ENCODE assay signal across 23 mouse cellular contexts in the genomic region with DNA sequence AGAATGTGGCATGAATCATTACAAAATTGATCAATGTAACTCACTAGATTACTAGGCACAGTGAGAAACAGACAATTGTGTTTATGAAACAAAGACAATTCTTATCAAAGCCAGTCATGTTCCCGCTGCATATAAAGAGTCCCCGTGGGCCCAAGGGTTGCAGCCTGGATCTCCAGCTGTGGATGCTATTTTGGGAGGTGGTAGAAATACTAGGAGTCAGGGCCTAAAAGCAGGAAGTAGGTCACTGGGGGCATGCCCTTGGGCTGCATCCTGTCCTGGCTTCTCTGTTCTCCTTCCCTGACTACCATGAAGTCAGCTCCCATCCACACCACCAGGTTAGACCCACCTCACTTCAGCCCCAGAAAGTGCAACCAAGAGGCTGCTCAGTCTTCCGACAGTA. TPM values are rescaled to one million over a fixed set of nuclear protein-coding genes. Genes with fewer than 3 reads are reported as not detected.
A peak's percentile ranks its signal among the peaks of the same experiment; 100 is the strongest.
DNase-seq lines count a peak whose midpoint lies in the region; ATAC-seq lines count a peak whose summit lies in the region.
"Had no signal": no experiment of that assay in that cellular context is flagged by ENCODE, and none has a peak within 500 bp of the region (broad histone marks: within the 10 kb centered on the region; RNA-seq: fewer than 3 reads in every experiment).

No protein-coding gene starts in this region.

- H3K27ac ChIP-seq in hindbrain, embryonic 15.5 days (replicated peaks): peak overlapping the region; percentile 67; the same call in 1 of the 2 replicates
- no peak overlapping the region for H3K27ac ChIP-seq in hindbrain, embryonic 10.5 days
- 0 out of 2 replicates have a peak overlapping the region, but pooled peaks have one; percentile 32 for H3K27ac ChIP-seq in midbrain, embryonic 15.5 days
- no peak overlapping the region for H3K27ac ChIP-seq in midbrain, embryonic 14.5 days (replicated peaks; ENCODE audit: low read depth, low read length)
- H3K27ac ChIP-seq: forebrain, embryonic 12.5 days; intestine, embryonic 15.5 days; macrophage; stomach, postnatal 0 days had no signal

- peak; percentile 56 for DNase-seq in gastrocnemius, adult 18-20 months (ENCODE audit: low spot score)
- DNase-seq in gastrocnemius, postnatal 10 days: no peak
- no peak for DNase-seq in hindbrain, embryonic 10.5 days (ENCODE audit: low spot score)
- no peak for DNase-seq in midbrain, embryonic 14.5 days
- peak; percentile 35 to 47 for DNase-seq in heart, postnatal 10 days
- DNase-seq in urinary bladder, adult 18-20 months (ENCODE audit: low spot score in 2 of 2): no peak
- DNase-seq: adrenal gland, postnatal 10 days; cerebellum, adult 9-11 months; kidney, adult 9 months; kidney, postnatal 25 days; liver, embryonic 13.5 days; lung, embryonic 14.5 days had no signal

- intact Hi-C loops in heart, postnatal 10 days (cut with DNase I): no loop called here

- H3K4me3 ChIP-seq in hindbrain, embryonic 15.5 days: no peak overlapping the region
- H3K4me3 ChIP-seq in hindbrain, embryonic 10.5 days: no peak overlapping the region
- no peak overlapping the region for H3K4me3 ChIP-seq in midbrain, embryonic 15.5 days
- no peak overlapping the region for H3K4me3 ChIP-seq in midbrain, embryonic 14.5 days (replicated peaks; ENCODE audit: low read depth, low read length)
- H3K4me3 ChIP-seq: forebrain, embryonic 12.5 days; heart, embryonic 13.5 days; intestine, embryonic 15.5 days; liver, embryonic 13.5 days; midbrain, embryonic 12.5 days; myocyte had no signal

- 0 out of 2 replicates have a peak, but pooled peaks cover 7% of the 10 kb centered on the region for H3K4me1 ChIP-seq in hindbrain, embryonic 15.5 days (replicated peaks)
- H3K4me1 ChIP-seq in hindbrain, embryonic 10.5 days (replicated peaks): peaks cover 23% of the 10 kb centered on the region
- 0 out of 2 replicates have a peak, but pooled peaks cover 4% of the 10 kb centered on the region for H3K4me1 ChIP-seq in midbrain, embryonic 15.5 days
- peaks cover 3% of the 10 kb centered on the region; the same call in 1 of the 2 replicates for H3K4me1 ChIP-seq in midbrain, embryonic 14.5 days (ENCODE audit: control insufficient read depth, insufficient read depth, low read length)
- H3K4me1 ChIP-seq: intestine, embryonic 15.5 days had no signal

- H3K9me3 ChIP-seq in hindbrain, embryonic 15.5 days: no peaks in the 10 kb centered on the region
- H3K9me3 ChIP-seq in hindbrain, embryonic 10.5 days: no peaks in the 10 kb centered on the region
- no peaks in the 10 kb centered on the region for H3K9me3 ChIP-seq in midbrain, embryonic 15.5 days
- H3K9me3 ChIP-seq in midbrain, embryonic 14.5 days (ENCODE audit: control insufficient read depth, low read length): no peaks in the 10 kb centered on the region
- H3K9me3 ChIP-seq: forebrain, embryonic 12.5 days; heart, embryonic 13.5 days; intestine, embryonic 15.5 days; liver, embryonic 13.5 days; midbrain, embryonic 12.5 days had no signal

- H3K9ac ChIP-seq in hindbrain, embryonic 15.5 days: no peak overlapping the region
- H3K9ac ChIP-seq in midbrain, embryonic 15.5 days: no peak overlapping the region
- H3K9ac ChIP-seq in midbrain, embryonic 14.5 days (replicated peaks; ENCODE audit: low read length): no peak overlapping the region
- H3K9ac ChIP-seq: forebrain, embryonic 12.5 days; intestine, embryonic 15.5 days; liver, embryonic 13.5 days; lung, embryonic 14.5 days; midbrain, embryonic 12.5 days had no signal

- H3K36me3 ChIP-seq in hindbrain, embryonic 15.5 days: no peaks in the 10 kb centered on the region
- H3K36me3 ChIP-seq in hindbrain, embryonic 10.5 days: no peaks in the 10 kb centered on the region
- H3K36me3 ChIP-seq in midbrain, embryonic 15.5 days (replicated peaks): no peaks in the 10 kb centered on the region
- no peaks in the 10 kb centered on the region for H3K36me3 ChIP-seq in midbrain, embryonic 14.5 days (ENCODE audit: control insufficient read depth, insufficient read depth, low read length)
- H3K36me3 ChIP-seq: forebrain, embryonic 12.5 days; heart, embryonic 13.5 days; intestine, embryonic 15.5 days; liver, embryonic 13.5 days; midbrain, embryonic 12.5 days had no signal

- 55% methylated on average over 3 of the region's 3 CpGs for WGBS in hindbrain, embryonic 15.5 days
- WGBS in hindbrain, embryonic 10.5 days: 64% methylated on average over 3 of the region's 3 CpGs
- 65% methylated on average over 3 of the region's 3 CpGs for WGBS in midbrain, embryonic 15.5 days
- 61% methylated on average over 3 of the region's 3 CpGs for WGBS in midbrain, embryonic 14.5 days

- H3K27me3 ChIP-seq in hindbrain, embryonic 15.5 days: no peaks in the 10 kb centered on the region
- no peaks in the 10 kb centered on the region for H3K27me3 ChIP-seq in hindbrain, embryonic 10.5 days (ENCODE audit: insufficient read depth, poor library complexity, severe bottlenecking)
- no peaks in the 10 kb centered on the region for H3K27me3 ChIP-seq in midbrain, embryonic 15.5 days (replicated peaks)
- H3K27me3 ChIP-seq in midbrain, embryonic 14.5 days (ENCODE audit: control insufficient read depth, insufficient read depth, low read length): no peaks in the 10 kb centered on the region
- H3K27me3 ChIP-seq: forebrain, embryonic 12.5 days; heart, embryonic 13.5 days; intestine, embryonic 15.5 days; liver, embryonic 13.5 days; midbrain, embryonic 12.5 days; Patski had no signal

- H3K4me2 ChIP-seq in hindbrain, embryonic 15.5 days: no peak overlapping the region
- H3K4me2 ChIP-seq in midbrain, embryonic 15.5 days: no peak overlapping the region
- no peak overlapping the region for H3K4me2 ChIP-seq in midbrain, embryonic 14.5 days (ENCODE audit: low read length)
- H3K4me2 ChIP-seq: forebrain, embryonic 12.5 days; heart, embryonic 13.5 days; intestine, embryonic 15.5 days; liver, embryonic 13.5 days; lung, embryonic 14.5 days; midbrain, embryonic 12.5 days had no signal

- no peak for ATAC-seq in hindbrain, embryonic 15.5 days (ENCODE audit: low FRiP score, low read depth)
- ATAC-seq in midbrain, embryonic 15.5 days (replicated peaks): no peak
- ATAC-seq in midbrain, embryonic 14.5 days (ENCODE audit: low FRiP score, low TSS enrichment): no peak
- ATAC-seq: CD4-positive, CD25-positive, alpha-beta regulatory T cell, adult 4 months; intestine, embryonic 15.5 days; Patski had no signal

RNA-seq across cellular contexts. Expression of gene Aldh1l1, which starts 10.0 kb away (rescaled TPM):
- 1 to 10 TPM; 3.5 to 4.2 TPM for total RNA-seq in gastrocnemius, adult 18-20 months (2021)
- total RNA-seq in gastrocnemius, postnatal 10 days (2021): 1 to 10 TPM; 3.3 to 3.7 TPM
- 65.8 and 81.7 TPM in 2 replicates for polyA plus RNA-seq in hindbrain, embryonic 15.5 days (2015; fragmentation: Nextera tagmentation; extraction: Ambion mirVana)
- 1.7 and 2.9 TPM in 2 replicates for polyA plus RNA-seq in hindbrain, embryonic 10.5 days (2016; fragmentation: Nextera tagmentation; extraction: Ambion mirVana)
- polyA plus RNA-seq in midbrain, embryonic 15.5 days (2015; fragmentation: Nextera tagmentation; extraction: Ambion mirVana): 49.9 and 58.7 TPM in 2 replicates
- 44.5 and 51.9 TPM in 2 replicates for polyA plus RNA-seq in midbrain, embryonic 14.5 days (2014; fragmentation: Nextera tagmentation; extraction: Ambion mirVana)
- 1 to 10 TPM; 1.0 to 2.2 TPM for total RNA-seq in heart, postnatal 10 days (2021)

RNA-seq across cellular contexts. Expression of gene Klf15, which starts 33.8 kb away (rescaled TPM):
- 10 to 100 TPM; 33.8 to 73.0 TPM for total RNA-seq in gastrocnemius, adult 18-20 months (2021)
- total RNA-seq in gastrocnemius, postnatal 10 days (2021): 10 to 100 TPM in 1 of 2 experiments, 1 to 10 TPM in 1; 8.6 to 17.2 TPM
- polyA plus RNA-seq in hindbrain, embryonic 15.5 days (2015; fragmentation: Nextera tagmentation; extraction: Ambion mirVana): 17.3 and 20.0 TPM in 2 replicates
- 4.1 and 4.9 TPM in 2 replicates for polyA plus RNA-seq in hindbrain, embryonic 10.5 days (2016; fragmentation: Nextera tagmentation; extraction: Ambion mirVana)
- polyA plus RNA-seq in midbrain, embryonic 15.5 days (2015; fragmentation: Nextera tagmentation; extraction: Ambion mirVana): 13.6 and 15.5 TPM in 2 replicates
- polyA plus RNA-seq in midbrain, embryonic 14.5 days (2014; fragmentation: Nextera tagmentation; extraction: Ambion mirVana): 13.9 and 14.2 TPM in 2 replicates
- 10 to 100 TPM; 15.6 to 38.7 TPM for total RNA-seq in heart, postnatal 10 days (2021)
- polyA plus RNA-seq: CD4-positive, CD25-positive, alpha-beta regulatory T cell, adult 4 months had no signal

Comparison
In these comparisons a context has a peak if more than half of its experiments do, and no peak if none do; other contexts are left out.
1. DNase-seq: peak in gastrocnemius, adult 18-20 months (single experiment) and heart, postnatal 10 days (2 of 2); none in gastrocnemius, postnatal 10 days (single experiment), hindbrain, embryonic 10.5 days (single experiment), midbrain, embryonic 14.5 days (single experiment) and urinary bladder, adult 18-20 months (0 of 2).
2. H3K27ac ChIP-seq: peak in hindbrain, embryonic 15.5 days (single experiment) and midbrain, embryonic 15.5 days (single experiment); none in hindbrain, embryonic 10.5 days (single experiment) and midbrain, embryonic 14.5 days (single experiment).
3. RNA of gene Aldh1l1, which starts 10.0 kb away (polyA plus RNA-seq): 65.8 to 81.7 TPM in hindbrain, embryonic 15.5 days, 49.9 to 58.7 TPM in midbrain, embryonic 15.5 days and 44.5 to 51.9 TPM in midbrain, embryonic 14.5 days; 1.7 to 2.9 TPM in hindbrain, embryonic 10.5 days; every median in the first group is over 10 times any median in the second.